Mouse (Mus musculus): ENCODE results near the gene Luc7l3.

DNA sequence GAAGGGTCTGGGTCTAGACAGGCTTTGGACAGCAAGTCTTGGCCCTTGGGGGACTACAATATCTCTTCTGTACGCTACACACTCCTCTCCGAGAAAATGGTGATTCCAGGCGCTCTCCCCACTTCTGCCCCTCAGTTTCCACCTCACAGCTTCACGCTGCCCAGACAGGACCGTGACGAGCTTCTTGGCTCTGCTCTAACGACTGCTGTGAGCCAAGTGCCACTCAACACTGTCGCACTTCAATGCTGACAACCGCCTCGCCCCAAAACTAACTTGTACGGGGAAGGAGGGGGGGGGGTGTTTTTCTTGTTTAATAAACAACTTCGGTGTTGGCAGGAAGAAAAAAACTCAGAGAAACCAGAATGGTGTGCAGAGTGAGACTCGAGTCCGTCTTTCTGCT is 63.8 kb downstream of the Luc7l3 start:
- TF ChIP-seq POLR2A (IDR thresholded peaks at IDR 0.05; ENCODE audit: borderline replicate concordance, insufficient read depth, low read length) (no peak), CTCF (IDR thresholded peaks at IDR 0.05; ENCODE audit: borderline replicate concordance, insufficient read depth, low read depth, low read length) (no peak)
